Mouse (Mus musculus): Measurements from ENCODE around the gene St6gal1. TPM values are rescaled to one million over a fixed set of nuclear protein-coding genes. Genes with fewer than 3 reads are reported as not detected.

St6gal1 gene
- polyA plus RNA-seq, 1 experiment = 4.2 TPM

DNA sequence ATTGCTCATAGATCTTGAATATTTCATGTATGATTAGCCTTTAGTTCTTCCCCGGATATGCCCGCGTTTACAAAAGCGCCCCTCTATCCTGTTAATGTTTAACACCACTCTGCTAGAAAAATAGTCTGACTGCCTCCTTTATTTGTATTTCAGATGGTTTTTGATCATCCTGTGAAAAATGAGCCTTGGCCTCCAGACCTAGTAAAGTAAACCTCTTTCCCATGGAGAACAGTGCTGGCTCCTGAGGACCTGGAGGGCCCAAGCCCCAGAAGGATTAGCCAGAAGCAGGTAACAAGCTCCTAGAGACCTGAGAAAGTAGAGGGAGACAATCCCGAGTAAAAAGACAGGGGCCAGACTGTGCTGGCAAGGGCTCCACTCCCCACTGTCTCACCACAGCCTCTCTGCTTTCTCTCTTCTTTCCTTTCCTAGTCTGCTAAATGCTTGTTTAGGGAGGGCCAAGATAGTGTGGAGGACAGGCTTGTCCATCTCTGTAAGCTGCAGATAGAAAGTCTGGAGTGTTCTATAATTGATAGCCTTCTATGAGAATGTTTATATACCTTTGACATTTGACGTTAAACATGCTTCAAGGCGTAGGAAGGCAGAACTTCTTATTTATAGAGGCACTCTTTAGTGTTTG, 93.0 kb downstream of the St6gal1 start:
- H3K27ac ChIP-seq (ENCODE audit: control insufficient read depth, insufficient read depth, low read depth, low read length) = no peak overlapping the region
- H3K27me3 ChIP-seq (ENCODE audit: control insufficient read depth, insufficient read depth, low read length) = no peaks in the 10 kb centered on the region
- no peak overlapping the region for H3K4me3 ChIP-seq (ENCODE audit: control insufficient read depth, low read depth, low read length)
- no peaks in the 10 kb centered on the region for H3K36me3 ChIP-seq (ENCODE audit: control insufficient read depth, insufficient read depth, low read length)
- no peak for TF ChIP-seq POLR2A (IDR thresholded peaks at IDR 0.05; ENCODE audit: control insufficient read depth, low read depth, low read length)
- TF ChIP-seq CTCF (IDR thresholded peaks at IDR 0.05; ENCODE audit: control insufficient read depth, insufficient read depth, insufficient replicate concordance, low read depth, low read length) = no peak
- H3K4me1 ChIP-seq (ENCODE audit: control insufficient read depth, insufficient read depth, low read length) = no peaks in the 10 kb centered on the region

DNA sequence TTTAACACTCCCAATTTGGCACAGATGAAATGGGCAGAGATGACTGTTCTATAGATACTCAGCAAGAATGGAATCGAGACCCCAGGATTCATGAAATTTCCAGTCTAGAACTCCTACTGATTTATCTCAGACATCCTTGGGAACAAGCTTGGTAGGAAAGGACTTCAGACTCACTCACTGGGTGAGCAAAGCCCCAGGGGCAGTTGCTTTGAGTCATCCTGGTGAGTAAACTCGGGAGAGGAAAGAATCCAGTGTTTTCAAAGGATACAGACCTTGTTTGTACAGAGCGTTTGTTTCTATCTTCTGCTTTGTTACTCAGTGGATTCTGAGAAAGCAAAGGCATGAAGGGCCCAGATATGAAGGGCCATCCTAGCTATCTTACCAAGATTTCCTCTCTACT, 95.5 kb downstream of the St6gal1 start:
- no peak for TF ChIP-seq CTCF (IDR thresholded peaks at IDR 0.05; ENCODE audit: control insufficient read depth, insufficient read depth, insufficient replicate concordance, low read depth, low read length)
- TF ChIP-seq POLR2A (IDR thresholded peaks at IDR 0.05; ENCODE audit: control insufficient read depth, low read depth, low read length) = no peak
- Histone ChIP-seq H3K27ac (ENCODE audit: control insufficient read depth, insufficient read depth, low read depth, low read length) (no peak overlapping the region), H3K36me3 (ENCODE audit: control insufficient read depth, insufficient read depth, low read length) (no peaks in the 10 kb centered on the region)

DNA sequence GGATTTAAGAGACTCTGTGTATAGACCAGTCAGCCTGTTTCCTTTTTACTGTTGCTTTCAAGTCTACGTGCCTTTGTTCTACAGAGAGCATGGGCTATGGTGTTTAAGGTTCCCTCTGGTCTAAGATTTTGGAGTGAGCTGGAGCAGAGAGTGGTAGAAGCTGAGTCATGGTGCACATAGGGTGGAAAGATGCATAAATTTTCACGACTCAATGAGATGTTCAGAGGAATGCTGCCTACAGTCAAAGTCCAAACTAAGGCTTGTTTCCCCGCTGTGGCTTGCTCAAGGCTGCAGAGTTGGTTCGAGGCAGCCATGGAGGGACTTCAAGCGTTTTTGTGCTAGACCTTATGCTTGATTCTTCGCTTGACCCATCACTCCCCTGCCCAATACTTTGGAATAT, 96.0 kb downstream of the St6gal1 start:
- no peaks in the 10 kb centered on the region for H3K4me1 ChIP-seq (ENCODE audit: control insufficient read depth, insufficient read depth, low read length)
- no peak overlapping the region for H3K27ac ChIP-seq (ENCODE audit: control insufficient read depth, insufficient read depth, low read depth, low read length)
- TF ChIP-seq POLR2A (IDR thresholded peaks at IDR 0.05; ENCODE audit: control insufficient read depth, low read depth, low read length) (no peak), CTCF (IDR thresholded peaks at IDR 0.05; ENCODE audit: control insufficient read depth, insufficient read depth, insufficient replicate concordance, low read depth, low read length) (no peak)
- no peak overlapping the region for H3K4me3 ChIP-seq (ENCODE audit: control insufficient read depth, low read depth, low read length)
- H3K36me3 ChIP-seq (ENCODE audit: control insufficient read depth, insufficient read depth, low read length) = no peaks in the 10 kb centered on the region
- no peaks in the 10 kb centered on the region for H3K27me3 ChIP-seq (ENCODE audit: control insufficient read depth, insufficient read depth, low read length)

More for the DNA sequence above, 95.5 kb downstream of the St6gal1 start:
- H3K4me3 ChIP-seq (ENCODE audit: control insufficient read depth, low read depth, low read length) = no peak overlapping the region
- no peaks in the 10 kb centered on the region for H3K27me3 ChIP-seq (ENCODE audit: control insufficient read depth, insufficient read depth, low read length)
- no peaks in the 10 kb centered on the region for H3K4me1 ChIP-seq (ENCODE audit: control insufficient read depth, insufficient read depth, low read length)

DNA sequence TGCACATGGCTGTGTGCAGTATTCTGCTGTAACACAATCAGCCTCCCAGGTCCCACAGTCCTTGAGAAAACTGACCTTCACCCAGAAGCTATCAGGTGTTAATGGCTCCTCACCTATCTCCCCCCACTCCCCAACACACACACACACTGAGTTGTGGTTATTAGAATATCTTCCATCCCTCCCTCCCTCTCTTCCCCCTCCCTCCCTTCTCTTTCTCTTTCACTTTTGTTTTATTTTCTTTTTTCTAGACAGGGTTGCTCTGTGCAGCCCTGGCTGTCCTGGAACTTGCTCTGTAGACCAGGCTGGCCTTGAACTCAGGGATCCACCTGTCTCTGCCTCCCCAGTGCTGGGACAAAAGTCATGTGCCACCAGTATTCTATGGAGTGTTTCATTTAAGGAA, 97.9 kb downstream of the St6gal1 start:
- H3K36me3 ChIP-seq (ENCODE audit: control insufficient read depth, insufficient read depth, low read length) = no peaks in the 10 kb centered on the region
- H3K27me3 ChIP-seq (ENCODE audit: control insufficient read depth, insufficient read depth, low read length) = no peaks in the 10 kb centered on the region
- no peak overlapping the region for H3K4me3 ChIP-seq (ENCODE audit: control insufficient read depth, low read depth, low read length)
- no peaks in the 10 kb centered on the region for H3K4me1 ChIP-seq (ENCODE audit: control insufficient read depth, insufficient read depth, low read length)
- H3K27ac ChIP-seq (ENCODE audit: control insufficient read depth, insufficient read depth, low read depth, low read length) = no peak overlapping the region
- TF ChIP-seq CTCF (IDR thresholded peaks at IDR 0.05; ENCODE audit: control insufficient read depth, insufficient read depth, insufficient replicate concordance, low read depth, low read length) = no peak
- TF ChIP-seq POLR2A (IDR thresholded peaks at IDR 0.05; ENCODE audit: control insufficient read depth, low read depth, low read length) = no peak

DNA sequence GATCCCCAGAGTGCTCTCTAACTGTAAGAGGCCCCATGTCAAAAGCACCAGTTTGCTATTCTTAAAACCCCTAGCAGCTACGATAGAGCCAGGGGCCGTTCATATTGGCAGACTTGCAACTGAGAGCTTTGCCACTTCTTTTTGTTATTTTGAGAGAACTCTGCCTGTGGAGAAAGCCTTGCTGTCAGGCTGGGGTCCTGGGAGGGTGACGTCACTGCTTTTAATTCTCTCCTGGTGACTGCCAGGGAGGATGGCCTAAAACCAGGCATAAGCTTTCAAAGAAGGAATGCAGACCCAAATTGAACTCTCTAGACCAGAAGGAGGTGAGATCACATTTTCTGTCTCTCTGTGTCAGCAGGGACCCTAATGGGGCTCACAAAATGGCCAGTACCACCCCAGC, 99.4 kb downstream of the St6gal1 start:
- H3K4me1 ChIP-seq (ENCODE audit: control insufficient read depth, insufficient read depth, low read length) = no peaks in the 10 kb centered on the region
- H3K27me3 ChIP-seq (ENCODE audit: control insufficient read depth, insufficient read depth, low read length) = no peaks in the 10 kb centered on the region
- no peak for TF ChIP-seq POLR2A (IDR thresholded peaks at IDR 0.05; ENCODE audit: control insufficient read depth, low read depth, low read length)
- no peak for TF ChIP-seq CTCF (IDR thresholded peaks at IDR 0.05; ENCODE audit: control insufficient read depth, insufficient read depth, insufficient replicate concordance, low read depth, low read length)
- no peaks in the 10 kb centered on the region for H3K36me3 ChIP-seq (ENCODE audit: control insufficient read depth, insufficient read depth, low read length)
- H3K27ac ChIP-seq (ENCODE audit: control insufficient read depth, insufficient read depth, low read depth, low read length) = no peak overlapping the region
- no peak overlapping the region for H3K4me3 ChIP-seq (ENCODE audit: control insufficient read depth, low read depth, low read length)

DNA sequence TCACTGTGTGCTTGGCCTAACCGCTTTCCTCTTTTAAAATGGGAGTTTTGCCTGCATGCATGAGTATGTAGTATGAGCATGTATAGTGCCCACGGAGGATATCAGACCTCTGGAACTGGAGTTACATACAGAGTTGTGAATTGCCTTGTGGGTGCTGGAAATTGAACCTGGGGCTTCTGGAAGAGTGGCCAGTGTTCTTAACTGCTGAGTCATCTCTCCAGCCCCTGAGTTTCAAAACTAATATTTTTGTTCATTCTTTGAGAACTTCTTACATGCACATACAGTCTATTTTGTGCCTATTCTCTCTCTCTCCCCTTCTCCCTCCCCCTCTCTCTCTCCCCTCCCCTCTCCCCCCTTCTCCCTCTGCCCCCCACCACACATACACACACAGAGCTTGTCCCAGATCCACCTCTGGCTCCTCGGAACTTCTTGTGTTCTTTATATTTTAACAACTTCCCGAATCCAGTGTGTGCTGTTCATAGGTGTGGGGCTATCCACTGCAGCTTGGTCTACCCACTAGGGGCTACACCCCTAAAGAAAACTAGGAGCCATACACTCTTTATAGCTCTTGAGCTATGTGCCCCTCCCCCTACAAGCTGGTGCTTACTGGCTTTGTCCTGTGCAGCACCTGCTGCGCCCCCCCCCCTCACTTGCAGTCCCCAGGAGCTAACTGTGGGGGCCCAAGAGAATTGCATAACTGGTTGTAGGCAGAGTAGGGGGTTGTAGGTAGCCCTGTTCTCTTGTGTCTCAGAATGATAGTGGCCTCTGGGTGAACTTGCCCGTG, 100.5 kb downstream of the St6gal1 start:
- Histone ChIP-seq H3K36me3 (ENCODE audit: control insufficient read depth, insufficient read depth, low read length) (no peaks in the 10 kb centered on the region), H3K27me3 (ENCODE audit: control insufficient read depth, insufficient read depth, low read length) (no peaks in the 10 kb centered on the region), H3K27ac (ENCODE audit: control insufficient read depth, insufficient read depth, low read depth, low read length) (no peak overlapping the region)

DNA sequence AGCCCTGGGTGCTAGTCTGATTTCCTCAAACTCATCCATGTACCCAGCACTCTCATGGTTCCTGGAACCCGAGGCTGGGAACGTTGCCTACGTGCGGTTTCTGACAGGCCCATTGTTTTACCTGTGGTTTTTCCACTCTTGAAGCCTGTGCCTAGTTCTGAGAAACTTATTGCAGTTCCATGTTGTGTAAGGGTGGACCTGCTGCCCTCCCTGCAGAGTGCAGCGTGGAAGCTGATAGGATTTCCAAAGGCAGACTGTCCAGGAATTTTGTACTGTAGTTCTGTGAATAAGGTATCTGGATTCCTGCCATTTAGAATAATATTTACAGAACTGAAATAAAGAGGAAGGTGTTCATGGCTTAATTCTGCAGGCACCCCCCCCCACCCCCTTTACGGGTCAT, 102.1 kb downstream of the St6gal1 start:
- Histone ChIP-seq H3K36me3 (ENCODE audit: control insufficient read depth, insufficient read depth, low read length) (no peaks in the 10 kb centered on the region), H3K4me3 (ENCODE audit: control insufficient read depth, low read depth, low read length) (no peak overlapping the region), H3K27ac (ENCODE audit: control insufficient read depth, insufficient read depth, low read depth, low read length) (no peak overlapping the region), H3K27me3 (ENCODE audit: control insufficient read depth, insufficient read depth, low read length) (no peaks in the 10 kb centered on the region), H3K4me1 (ENCODE audit: control insufficient read depth, insufficient read depth, low read length) (no peaks in the 10 kb centered on the region)
- no peak for TF ChIP-seq CTCF (IDR thresholded peaks at IDR 0.05; ENCODE audit: control insufficient read depth, insufficient read depth, insufficient replicate concordance, low read depth, low read length)
- TF ChIP-seq POLR2A (IDR thresholded peaks at IDR 0.05; ENCODE audit: control insufficient read depth, low read depth, low read length) = no peak

More for the DNA sequence above, 100.5 kb downstream of the St6gal1 start:
- no peaks in the 10 kb centered on the region for H3K4me1 ChIP-seq (ENCODE audit: control insufficient read depth, insufficient read depth, low read length)
- TF ChIP-seq CTCF (IDR thresholded peaks at IDR 0.05; ENCODE audit: control insufficient read depth, insufficient read depth, insufficient replicate concordance, low read depth, low read length) (no peak), POLR2A (IDR thresholded peaks at IDR 0.05; ENCODE audit: control insufficient read depth, low read depth, low read length) (no peak)
- H3K4me3 ChIP-seq (ENCODE audit: control insufficient read depth, low read depth, low read length) = no peak overlapping the region
